Mouse (Mus musculus): ENCODE data around the gene Plpp4. TPM values are rescaled to one million over a fixed set of nuclear protein-coding genes. Genes with fewer than 3 reads are reported as not detected.

Plpp4 gene
- total RNA-seq, 2 experiments from 2014 or later = not detected

- no peak for DNase-seq
These were observed 28.5 kb downstream of the Plpp4 start for GRCm38 (mm10) chr7:129285186-129285868.

DNA sequence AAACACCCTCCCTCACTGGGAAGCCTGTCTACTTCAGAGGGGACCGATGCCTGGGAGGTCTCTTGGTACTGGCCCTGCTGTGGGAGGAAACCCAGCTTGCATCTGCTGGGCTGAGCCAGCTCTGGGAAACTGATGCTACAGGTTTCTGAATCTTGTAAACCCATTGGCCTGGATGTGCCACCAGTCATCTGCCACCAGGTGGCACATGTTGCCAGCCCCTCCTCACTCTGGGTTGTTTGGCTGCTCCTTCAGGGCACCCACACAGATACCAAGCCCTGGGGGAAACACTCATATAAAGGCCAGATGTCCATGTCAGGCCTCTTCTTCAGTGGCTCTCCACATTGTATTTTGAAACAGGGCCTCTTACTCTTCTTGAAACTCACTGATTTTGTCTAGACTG lies 36.4 kb downstream of the Plpp4 start:
- no peak for DNase-seq
- intact Hi-C loops (cut with DNase I) = no loop called here

More at GRCm38 (mm10) chr7:129285186-129285868, 28.5 kb downstream of the Plpp4 start:
- intact Hi-C loops (cut with DNase I) = no loop called here

DNA sequence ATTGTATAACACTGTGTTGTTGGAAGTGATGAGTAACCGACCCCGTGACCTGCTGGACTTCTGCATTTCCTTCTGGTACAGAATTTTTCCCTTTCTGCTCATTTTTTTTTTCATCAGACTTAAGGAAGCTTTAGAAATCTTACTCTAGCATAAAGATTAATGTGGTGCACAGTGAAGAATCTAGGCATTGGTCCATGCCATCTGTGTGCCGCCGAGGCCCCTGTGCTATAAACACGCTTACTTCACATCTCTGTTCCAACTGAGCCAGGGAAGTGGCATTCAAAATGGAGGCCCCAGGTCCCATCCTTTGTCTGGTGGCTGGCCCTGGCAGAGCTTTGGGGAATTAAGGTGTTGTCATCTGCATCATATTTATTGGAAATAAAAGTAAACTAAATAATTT lies 44.8 kb downstream of the Plpp4 start:
- intact Hi-C loops (cut with DNase I) = no loop called here
- no peak for DNase-seq

GRCm38 (mm10) chr7:129303356-129303755 lies 46.5 kb downstream of the Plpp4 start:
- intact Hi-C loops (cut with DNase I) = no loop called here

DNA sequence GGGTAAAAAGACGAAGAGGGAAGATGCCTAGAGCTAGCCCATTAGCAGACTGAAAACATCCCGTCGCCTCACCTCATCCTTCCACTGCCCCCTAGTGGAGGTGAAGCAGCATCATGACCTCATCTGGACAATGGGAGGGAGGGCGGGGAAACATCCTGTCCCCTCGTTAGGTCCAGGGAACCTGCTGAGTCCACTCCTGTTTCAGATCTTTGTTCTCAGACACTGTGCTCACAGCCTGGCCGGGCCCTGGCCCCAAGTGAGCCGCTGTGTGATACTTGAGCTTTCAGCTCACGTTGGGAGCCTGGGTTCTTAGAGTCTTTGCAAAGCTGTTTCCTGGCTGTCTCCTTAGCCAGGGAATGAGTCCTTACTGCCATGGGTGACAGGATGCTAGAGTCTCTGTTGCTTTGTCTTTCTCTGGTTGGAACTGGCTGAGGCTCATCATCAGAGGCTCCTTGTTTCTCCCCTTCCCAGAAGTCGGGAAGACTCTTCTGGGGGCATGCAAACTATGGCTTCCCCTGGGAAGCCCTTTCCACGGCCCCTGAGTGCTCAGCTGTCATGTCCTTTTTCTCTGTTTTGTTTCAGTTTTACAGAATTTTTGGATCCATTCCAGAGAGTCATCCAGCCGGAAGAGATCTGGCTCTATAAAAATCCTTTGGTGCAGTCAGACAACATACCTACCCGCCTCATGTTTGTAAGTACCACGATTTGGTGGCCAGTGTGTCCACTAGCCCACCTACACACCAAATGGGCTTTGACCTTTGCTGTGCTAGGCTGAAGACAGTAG lies 50.4 kb downstream of the Plpp4 start:
- DNase-seq = peak; percentile 2 to 25
- intact Hi-C loops (cut with DNase I) = loop anchor here (2.0 to 5.0 kb wide), 2 partner anchors 72 to 445 kb away; no protein-coding TSS in a partner anchor

More at GRCm38 (mm10) chr7:129303356-129303755, 46.5 kb downstream of the Plpp4 start:
- no peak for DNase-seq

- DNase-seq = peak in 1 of 2 experiments; percentile 11
- intact Hi-C loops (cut with DNase I) = loop anchor here (5.0 kb wide), 1 partner anchor 446 kb away; no protein-coding TSS in a partner anchor
These were observed 51.8 kb downstream of the Plpp4 start for GRCm38 (mm10) chr7:129308661-129309060.

- intact Hi-C loops (cut with DNase I) = no loop called here
- DNase-seq = no peak
These were observed 55.7 kb downstream of the Plpp4 start for GRCm38 (mm10) chr7:129312521-129312920.

GRCm38 (mm10) chr7:129313969-129314368 lies 57.1 kb downstream of the Plpp4 start:
- intact Hi-C loops (cut with DNase I) = no loop called here
- DNase-seq = no peak

DNA sequence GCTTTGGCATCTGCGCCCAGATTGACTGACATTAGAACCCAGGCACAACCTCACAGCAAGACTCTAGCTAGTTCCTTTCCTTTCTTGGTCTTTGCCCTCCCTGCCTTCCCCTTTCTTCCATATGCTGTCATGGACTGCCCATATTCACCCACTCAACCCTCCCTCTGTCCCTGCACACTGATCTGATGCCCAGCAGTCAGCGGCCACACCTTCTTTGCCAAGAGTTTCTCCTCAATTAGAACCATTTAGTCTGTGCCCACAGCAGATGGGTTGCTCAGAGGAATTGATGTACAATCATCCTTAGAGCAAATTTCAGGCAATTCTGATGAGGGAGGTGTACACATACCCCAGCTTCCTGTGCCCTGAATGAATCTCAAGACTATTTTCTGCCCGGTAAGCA lies 83.3 kb downstream of the Plpp4 start:
- intact Hi-C loops (cut with DNase I) = no loop called here
- DNase-seq = no peak

DNA sequence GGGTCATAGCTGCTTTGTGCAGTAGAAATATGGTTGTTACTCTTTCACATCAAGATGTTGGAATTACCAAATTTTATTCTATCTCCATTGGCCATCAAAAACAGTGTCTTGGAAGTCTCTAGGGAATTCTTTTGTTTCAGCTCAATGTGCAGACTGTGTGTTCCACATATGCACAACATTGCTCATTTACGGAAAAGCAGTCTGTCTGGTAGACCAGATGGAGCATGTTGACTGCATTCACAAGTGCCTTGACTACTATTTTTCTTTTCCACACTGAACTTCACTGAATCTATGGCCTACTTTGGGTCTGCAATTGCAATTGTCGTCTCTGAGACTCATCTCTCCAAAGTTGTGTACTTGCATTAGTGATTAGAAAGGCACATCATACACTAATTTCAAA lies 98.7 kb downstream of the Plpp4 start:
- DNase-seq = no peak
- intact Hi-C loops (cut with DNase I) = no loop called here

DNA sequence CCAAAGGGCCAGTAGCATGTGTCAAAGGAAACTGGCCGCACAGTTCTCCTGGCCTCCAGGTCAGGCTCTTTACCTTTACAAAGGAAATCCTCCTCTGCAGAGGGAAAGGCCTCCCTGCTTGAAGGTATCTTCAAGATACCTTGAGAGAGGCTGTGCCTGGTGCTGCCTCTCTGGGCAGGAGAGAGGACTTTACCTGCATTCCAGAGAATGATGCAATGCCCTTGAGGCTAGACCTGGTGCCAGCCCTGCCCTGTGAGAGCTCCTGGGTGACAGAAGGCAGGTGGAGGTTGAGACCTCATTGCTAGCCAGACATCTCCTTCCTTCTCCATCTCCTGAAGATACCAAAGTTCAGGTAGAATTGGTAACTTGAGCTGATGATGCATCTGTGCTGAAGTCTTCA lies 118.5 kb downstream of the Plpp4 start:
- intact Hi-C loops (cut with DNase I) = no loop called here
- DNase-seq = no peak

GRCm38 (mm10) chr7:129385149-129385548 lies 128.3 kb downstream of the Plpp4 start:
- intact Hi-C loops (cut with DNase I) = no loop called here
- DNase-seq = no peak

- intact Hi-C loops (cut with DNase I) = no loop called here
- no peak for DNase-seq
These were observed 136.1 kb downstream of the Plpp4 start for GRCm38 (mm10) chr7:129392835-129393489.

- DNase-seq = no peak
- intact Hi-C loops (cut with DNase I) = no loop called here
These were observed 139.7 kb downstream of the Plpp4 start for GRCm38 (mm10) chr7:129396561-129396960.

GRCm38 (mm10) chr7:129399071-129399470 lies 142.2 kb downstream of the Plpp4 start:
- no peak for DNase-seq
- intact Hi-C loops (cut with DNase I) = no loop called here

GRCm38 (mm10) chr7:129402695-129403364 lies 146.0 kb downstream of the Plpp4 start:
- intact Hi-C loops (cut with DNase I) = no loop called here
- no peak for DNase-seq

GRCm38 (mm10) chr7:129406069-129406468 lies 149.2 kb downstream of the Plpp4 start:
- DNase-seq = no peak
- intact Hi-C loops (cut with DNase I) = no loop called here

- intact Hi-C loops (cut with DNase I) = no loop called here
- DNase-seq = no peak
These were observed 155.9 kb downstream of the Plpp4 start for GRCm38 (mm10) chr7:129412695-129413094.

DNA sequence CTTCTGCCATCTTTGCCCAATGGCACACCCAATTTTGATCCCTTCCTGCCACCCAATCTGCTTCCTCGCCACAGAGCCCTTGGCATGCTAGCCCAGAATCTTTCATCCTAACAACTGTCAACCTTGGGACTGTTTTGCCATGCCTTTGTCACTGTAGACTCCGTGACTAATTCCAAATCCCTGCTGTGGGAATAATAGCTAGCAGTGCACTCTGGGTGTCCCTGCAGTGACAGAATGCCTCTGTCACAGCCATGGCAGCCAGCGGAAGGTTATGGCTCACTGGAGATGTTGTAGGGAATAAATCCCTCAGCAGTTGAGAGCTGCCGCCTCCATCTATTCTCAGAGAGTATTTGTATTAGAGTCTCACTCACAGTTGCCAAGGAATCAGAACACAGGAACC lies 158.3 kb downstream of the Plpp4 start:
- no peak for DNase-seq

DNA sequence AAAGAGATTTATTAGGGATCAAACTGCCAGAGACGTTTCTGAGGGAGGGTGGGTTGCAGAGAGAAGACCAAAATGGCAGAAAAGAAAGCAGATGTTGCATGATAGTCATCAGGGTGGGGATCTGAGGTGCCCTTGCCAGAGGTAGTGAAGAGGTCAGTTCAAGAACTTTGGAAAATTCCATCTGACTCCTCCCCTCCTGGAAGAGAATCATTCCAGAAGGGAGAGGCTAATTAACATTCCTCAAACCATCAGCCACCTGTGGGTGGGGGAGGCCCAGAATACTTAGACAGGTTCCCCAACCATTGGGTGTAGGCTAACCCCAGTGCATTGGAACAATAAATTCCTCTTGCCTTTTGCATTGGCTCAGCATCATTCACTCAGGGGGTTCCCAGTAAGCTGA lies 164.3 kb downstream of the Plpp4 start:
- DNase-seq = no peak
- intact Hi-C loops (cut with DNase I) = no loop called here

More for the DNA sequence above, 158.3 kb downstream of the Plpp4 start:
- intact Hi-C loops (cut with DNase I) = no loop called here

- intact Hi-C loops (cut with DNase I) = no loop called here
- DNase-seq = peak in 1 of 2 experiments; percentile 22
These were observed 168.7 kb downstream of the Plpp4 start for GRCm38 (mm10) chr7:129425554-129425953.

Measured in heart, postnatal 14 days (tissue).